Mouse (Mus musculus) bone marrow macrophage, adult 2 months (primary cell): Measurements from ENCODE around the gene Samd7.

ENCODE experiments used
- CTCF ChIP-seq: IDR thresholded peaks from 2 replicates; pipeline ENCODE4 v1.5.1; 2012; ENCODE audit warnings: low read depth, mild to moderate bottlenecking, low read length, moderate library complexity
- POLR2A ChIP-seq: IDR thresholded peaks from 2 replicates; pipeline ENCODE4 v1.6.1; 2012; ENCODE audit warnings: mild to moderate bottlenecking, low read depth, low read length, borderline replicate concordance

DNA sequence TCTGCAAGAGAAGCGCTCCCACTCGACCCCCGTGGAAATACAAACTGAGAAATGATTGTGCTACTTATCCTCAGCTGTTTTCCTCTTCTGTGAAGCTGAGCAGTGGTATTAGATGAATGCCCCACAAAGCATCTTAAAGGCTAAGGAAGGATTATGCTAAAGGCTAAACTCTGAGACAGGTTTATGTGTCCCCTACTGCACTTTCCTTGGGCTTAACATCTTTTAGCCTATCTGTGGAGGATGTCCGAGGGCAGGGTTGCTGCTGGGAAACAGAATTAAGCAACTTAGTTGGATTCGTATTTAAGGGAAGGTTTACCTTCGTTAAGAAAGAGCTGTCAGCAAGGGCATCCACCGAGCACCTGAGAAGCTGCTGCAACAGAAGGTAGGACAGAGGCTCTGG lies at the start of gene Samd7:
- TF ChIP-seq CTCF: no peak
- no peak for TF ChIP-seq POLR2A
